Mouse (Mus musculus) myocyte (in vitro differentiated cells): ENCODE data around the gene Arid1b. TPM values are rescaled to one million over a fixed set of nuclear protein-coding genes. Genes with fewer than 3 reads are reported as not detected.

Experiments
- H3K27me3 ChIP-seq: one replicate; pipeline ENCODE4 v1.6.1; 2011; ENCODE audit not compliant: control insufficient read depth, insufficient read depth, insufficient read length
- H3K36me3 ChIP-seq: one replicate; pipeline ENCODE4 v1.6.1; 2011; ENCODE audit not compliant: control insufficient read depth, insufficient read depth
- H3K4me2 ChIP-seq: one replicate; pipeline ENCODE4 v1.6.1; 2011; ENCODE audit warnings: low read depth, control low read depth
- H3K4me3 ChIP-seq: one replicate; pipeline ENCODE4 v1.5.1; 2011; ENCODE audit warnings: mild to moderate bottlenecking, control low read depth, moderate library complexity
- H3K79me2 ChIP-seq: one replicate; pipeline ENCODE4 v1.6.1; 2011; ENCODE audit not compliant: control insufficient read depth, insufficient read depth
- H3ac ChIP-seq: one replicate; pipeline ENCODE4 v1.6.1; 2011; ENCODE audit not compliant: control insufficient read depth, insufficient read length
- CEBPB ChIP-seq: IDR thresholded peaks from 2 replicates; pipeline ENCODE4 v1.6.1; 2011; ENCODE audit warnings: mild to moderate bottlenecking, moderate library complexity; ENCODE audit not compliant: poor library complexity, insufficient read depth, severe bottlenecking
- E2F4 ChIP-seq: IDR thresholded peaks from one replicate; pipeline ENCODE4 v1.6.1; 2011; ENCODE audit warnings: mild to moderate bottlenecking, control low read depth, moderate library complexity; ENCODE audit not compliant: insufficient read depth
- MAX ChIP-seq: IDR thresholded peaks from one replicate; pipeline ENCODE4 v1.6.1; 2011; ENCODE audit warnings: low read depth, mild to moderate bottlenecking, control low read depth
- MYOD1 ChIP-seq, 3 experiments: IDR thresholded peaks; one replicate each; pipeline ENCODE4 v1.6.1; 2011; ENCODE audit warnings: control low read depth in 2 of 3, low read depth in 2 of 3, mild to moderate bottlenecking in 2 of 3, moderate library complexity in 1 of 3; ENCODE audit not compliant: insufficient read length in 2 of 3, control insufficient read depth in 1 of 3
- MYOG ChIP-seq, 3 experiments: IDR thresholded peaks; one replicate each; pipeline ENCODE4 v1.6.1; 2011; ENCODE audit warnings: control low read depth in 2 of 3, low read depth in 2 of 3, mild to moderate bottlenecking in 2 of 3; ENCODE audit not compliant: insufficient read length in 2 of 3, control insufficient read depth in 1 of 3, insufficient read depth in 1 of 3
- POLR2A ChIP-seq: IDR thresholded peaks from one replicate; pipeline ENCODE4 v1.6.1; 2011; ENCODE audit warnings: low read depth, mild to moderate bottlenecking, control low read depth, moderate library complexity; ENCODE audit not compliant: insufficient read length
- POLR2AphosphoS2 ChIP-seq: IDR thresholded peaks from one replicate; pipeline ENCODE4 v1.6.1; 2011; ENCODE audit warnings: low read depth, control low read depth; ENCODE audit not compliant: insufficient read length
- REST ChIP-seq: IDR thresholded peaks from one replicate; pipeline ENCODE4 v1.6.1; 2011; ENCODE audit warnings: mild to moderate bottlenecking, control low read depth, moderate library complexity; ENCODE audit not compliant: insufficient read depth, insufficient read length
- SRF ChIP-seq: IDR thresholded peaks from one replicate; pipeline ENCODE4 v1.6.1; 2011; ENCODE audit warnings: low read depth; ENCODE audit not compliant: control insufficient read depth, insufficient read length
- TCF12 ChIP-seq: IDR thresholded peaks from one replicate; pipeline ENCODE4 v1.6.1; 2011; ENCODE audit warnings: mild to moderate bottlenecking, control low read depth; ENCODE audit not compliant: poor library complexity, insufficient read depth, severe bottlenecking
- TCF3 ChIP-seq: IDR thresholded peaks from one replicate; pipeline ENCODE4 v1.6.1; 2011; ENCODE audit warnings: low read depth, control low read depth; ENCODE audit not compliant: insufficient read length
- USF1 ChIP-seq: IDR thresholded peaks from one replicate; pipeline ENCODE4 v1.6.1; 2011; ENCODE audit warnings: low read depth, mild to moderate bottlenecking, control low read depth, moderate library complexity
- polyA plus RNA-seq: library from polyadenylated mRNA; unstranded; fragments of >200 nt; fragmentation: generic; extraction: Trizol; gene quantifications from one replicate; pipeline ENCODE4 v1.2.1, GENCODE M21; 2012; ENCODE audit warnings: missing spikeins

Gene Arid1b
- polyA plus RNA-seq, 1 experiment, result 10.9 TPM

DNA sequence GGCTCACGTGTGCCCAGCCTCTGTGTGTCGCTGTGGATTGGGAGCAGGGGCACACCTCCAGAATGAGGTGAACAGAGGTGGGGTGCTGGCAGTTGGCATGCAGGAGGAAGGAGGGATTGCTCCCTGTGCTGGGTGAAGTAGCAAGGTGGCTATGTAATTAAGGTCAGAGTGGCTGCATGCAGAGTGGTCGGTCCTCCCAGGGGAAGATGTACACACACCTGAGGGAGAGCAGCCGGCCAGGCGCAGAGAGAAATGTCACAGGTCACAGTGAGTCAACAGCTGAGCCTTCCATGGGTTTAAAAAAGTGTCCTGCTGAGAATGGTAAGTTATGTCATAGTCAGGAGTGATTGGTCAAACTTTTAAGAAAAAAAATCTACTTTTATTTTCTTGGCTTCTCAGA lies 14.6 kb downstream of the Arid1b start:
- H3K4me2 ChIP-seq, result no peak overlapping the region
- H3K36me3 ChIP-seq, result no peaks in the 10 kb centered on the region
- TF ChIP-seq POLR2AphosphoS2, result no peak
- TF ChIP-seq SRF, result no peak
- no peak for TF ChIP-seq POLR2A
- no peak for TF ChIP-seq MYOD1 (IDR thresholded peaks at IDR 0.05; ENCODE audit: control insufficient read depth in 1 of 3, insufficient read length in 2 of 3, low read depth in 2 of 3)
- no peak for TF ChIP-seq REST
- no peaks in the 10 kb centered on the region for H3K27me3 ChIP-seq
- H3K4me3 ChIP-seq, result no peak overlapping the region
- peaks cover 95% of the 10 kb centered on the region for H3K79me2 ChIP-seq
- H3ac ChIP-seq, result no peak overlapping the region

DNA sequence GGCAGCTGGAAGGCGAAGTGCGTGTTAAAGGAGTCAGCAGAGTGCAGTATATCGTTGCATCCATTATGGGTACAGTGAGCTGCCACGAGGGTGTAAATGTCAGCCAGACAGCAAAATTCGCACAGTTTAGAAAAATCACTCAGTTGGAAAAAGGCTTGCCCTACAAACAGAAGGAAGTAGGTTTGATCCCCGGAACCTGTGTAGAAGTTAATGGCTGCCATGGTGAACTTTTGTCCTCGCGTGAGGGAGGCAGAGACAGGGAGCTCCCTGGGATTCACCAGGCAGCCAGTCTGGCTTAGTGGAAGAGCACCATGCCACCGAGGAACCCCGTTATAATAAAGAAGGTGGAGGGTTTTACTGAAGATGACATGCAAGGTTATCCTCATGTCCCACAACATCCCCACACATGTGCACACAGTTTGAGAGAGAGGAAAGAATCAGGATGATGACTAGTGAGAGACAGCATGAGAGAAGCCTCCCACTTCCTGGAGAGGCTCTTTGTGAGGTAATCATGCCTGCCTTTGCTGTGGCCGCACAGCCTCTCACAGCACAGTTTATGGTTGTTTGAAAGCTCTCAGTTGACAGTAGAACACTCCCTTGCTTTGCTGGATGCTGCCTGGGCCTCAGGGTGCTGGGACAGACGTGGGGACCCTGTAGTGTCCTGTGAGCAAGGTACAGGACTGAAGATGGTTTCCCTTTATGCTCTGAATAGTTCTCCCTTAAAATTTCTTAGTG lies 15.6 kb downstream of the Arid1b start:
- Histone ChIP-seq H3K27me3 (no peaks in the 10 kb centered on the region), H3K79me2 (peaks cover 95% of the 10 kb centered on the region), H3K4me2 (no peak overlapping the region), H3K36me3 (no peaks in the 10 kb centered on the region), H3K4me3 (no peak overlapping the region), H3ac (no peak overlapping the region)
- TF ChIP-seq MYOD1 (IDR thresholded peaks at IDR 0.05; ENCODE audit: control insufficient read depth in 1 of 3, insufficient read length in 2 of 3, low read depth in 2 of 3), result no peak
- no peak for TF ChIP-seq MYOG (IDR thresholded peaks at IDR 0.05; ENCODE audit: control insufficient read depth in 1 of 3, insufficient read depth in 1 of 3, insufficient read length in 2 of 3, low read depth in 2 of 3)

DNA sequence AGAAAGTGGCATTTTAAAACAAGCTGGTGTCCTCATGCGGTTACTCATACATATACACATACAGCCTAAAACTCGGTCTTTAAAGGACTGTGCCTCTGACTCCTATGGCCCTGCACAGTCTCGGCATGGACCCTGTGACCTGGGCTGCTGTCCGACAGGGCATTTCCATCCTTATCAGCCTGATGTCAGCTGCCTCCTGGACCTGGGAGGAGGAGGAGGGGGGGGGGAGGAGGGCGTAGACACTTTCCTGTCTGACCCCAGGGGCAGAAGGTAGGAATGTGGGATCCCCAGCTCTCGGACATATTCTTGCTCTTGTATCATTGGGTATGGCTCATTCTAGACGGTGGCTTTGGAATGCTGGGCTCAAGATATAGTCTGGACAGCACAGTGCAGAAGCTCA lies 16.6 kb downstream of the Arid1b start:
- H3ac ChIP-seq, result no peak overlapping the region
- H3K4me3 ChIP-seq, result no peak overlapping the region
- no peak for TF ChIP-seq SRF
- H3K79me2 ChIP-seq, result peaks cover 94% of the 10 kb centered on the region
- H3K4me2 ChIP-seq, result no peak overlapping the region
- no peaks in the 10 kb centered on the region for H3K36me3 ChIP-seq
- H3K27me3 ChIP-seq, result no peaks in the 10 kb centered on the region

DNA sequence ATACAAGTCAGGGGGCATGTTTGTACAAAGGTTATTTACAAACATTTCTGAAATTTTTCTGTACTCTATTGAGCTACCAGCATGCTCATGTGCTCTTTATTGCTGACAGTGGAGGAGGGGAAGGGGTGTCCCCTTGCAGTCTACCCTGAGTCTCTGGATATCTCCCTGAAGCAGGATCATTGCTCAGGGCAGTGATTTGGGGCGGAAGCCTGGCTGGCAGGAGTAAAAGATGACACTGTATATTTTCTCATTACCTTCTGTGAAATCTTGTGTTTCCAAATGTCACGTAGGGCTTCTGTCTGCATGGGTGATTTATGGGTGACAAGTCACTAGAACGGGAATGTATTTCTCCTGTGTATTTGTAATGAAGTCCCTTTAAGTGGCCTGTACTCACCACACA lies 18.0 kb downstream of the Arid1b start:
- Histone ChIP-seq H3K4me3 (no peak overlapping the region), H3K36me3 (no peaks in the 10 kb centered on the region), H3K4me2 (no peak overlapping the region), H3ac (no peak overlapping the region), H3K79me2 (peaks cover 94% of the 10 kb centered on the region), H3K27me3 (no peaks in the 10 kb centered on the region)
- TF ChIP-seq CEBPB (no peak), SRF (no peak), USF1 (no peak), E2F4 (no peak), MYOG (IDR thresholded peaks at IDR 0.05; ENCODE audit: control insufficient read depth in 1 of 3, insufficient read depth in 1 of 3, insufficient read length in 2 of 3, low read depth in 2 of 3) (no peak), TCF3 (no peak), REST (no peak)

DNA sequence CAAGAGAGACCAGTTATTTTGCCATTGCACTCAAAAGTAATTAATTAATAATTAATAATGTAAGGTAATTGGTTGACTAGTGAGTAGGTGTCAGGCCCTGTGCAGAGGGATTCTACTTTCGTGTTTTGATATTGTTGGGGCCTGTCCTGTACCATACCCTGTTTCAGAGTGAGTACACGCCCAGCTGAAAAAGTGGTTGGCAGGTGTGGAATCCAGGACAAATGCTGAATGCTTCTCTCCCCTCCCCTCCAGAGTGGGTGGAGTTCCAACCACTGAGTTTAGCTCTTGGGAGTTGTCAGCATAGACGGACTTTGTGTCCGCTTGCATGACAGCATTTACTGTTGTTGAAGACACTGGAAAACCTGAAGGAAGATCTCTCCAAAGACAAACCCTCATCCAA lies 18.4 kb downstream of the Arid1b start:
- H3K27me3 ChIP-seq, result no peaks in the 10 kb centered on the region
- TF ChIP-seq MYOD1 (IDR thresholded peaks at IDR 0.05; ENCODE audit: control insufficient read depth in 1 of 3, insufficient read length in 2 of 3, low read depth in 2 of 3), result no peak
- TF ChIP-seq TCF12, result no peak
- no peak for TF ChIP-seq USF1
- TF ChIP-seq MAX, result no peak
- H3K36me3 ChIP-seq, result no peaks in the 10 kb centered on the region

DNA sequence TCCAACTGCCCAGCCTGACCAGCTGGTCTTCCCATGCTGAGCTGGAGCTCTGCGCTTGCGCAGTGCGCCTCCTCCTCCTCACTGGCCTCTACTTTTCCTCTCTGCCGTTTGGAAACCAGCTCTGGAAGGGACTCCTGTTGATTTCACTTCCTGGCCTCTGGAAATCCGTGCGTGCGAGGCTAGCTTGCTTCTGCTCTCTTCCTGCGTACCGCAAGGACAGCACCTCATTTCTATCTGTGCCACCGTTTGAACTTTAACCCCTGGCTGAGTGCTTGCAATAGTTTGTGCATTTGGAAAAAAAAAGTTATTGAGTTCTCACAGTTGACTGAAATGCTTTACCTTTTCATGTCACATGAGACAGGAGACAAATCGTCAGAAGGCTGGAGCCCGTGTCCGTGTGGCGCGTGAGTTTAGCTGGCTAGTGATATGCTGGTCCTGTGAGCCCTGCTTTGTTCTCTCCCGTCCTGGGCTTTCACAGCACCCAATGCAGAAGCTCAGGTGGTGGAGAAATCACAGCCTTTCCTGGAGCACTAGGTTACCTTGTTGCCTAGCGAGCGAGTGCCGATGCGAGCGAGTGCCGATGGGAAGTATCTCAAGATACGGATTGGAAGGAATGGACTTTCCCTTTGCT lies 20.3 kb downstream of the Arid1b start:
- Histone ChIP-seq H3ac (no peak overlapping the region), H3K4me2 (no peak overlapping the region), H3K4me3 (no peak overlapping the region), H3K79me2 (peaks cover 93% of the 10 kb centered on the region), H3K36me3 (no peaks in the 10 kb centered on the region), H3K27me3 (no peaks in the 10 kb centered on the region)
- TF ChIP-seq USF1 (no peak), TCF12 (no peak), MYOD1 (IDR thresholded peaks at IDR 0.05; ENCODE audit: control insufficient read depth in 1 of 3, insufficient read length in 2 of 3, low read depth in 2 of 3) (no peak), MYOG (IDR thresholded peaks at IDR 0.05; ENCODE audit: control insufficient read depth in 1 of 3, insufficient read depth in 1 of 3, insufficient read length in 2 of 3, low read depth in 2 of 3) (no peak), POLR2A (no peak), POLR2AphosphoS2 (no peak), MAX (no peak), CEBPB (no peak), TCF3 (no peak), REST (no peak)

More for the DNA sequence above, 18.4 kb downstream of the Arid1b start:
- Histone ChIP-seq H3K4me2 (no peak overlapping the region), H3K4me3 (no peak overlapping the region), H3K79me2 (peaks cover 93% of the 10 kb centered on the region), H3ac (no peak overlapping the region)
